Mouse (Mus musculus): ENCODE measurements around the gene Edem2.

GRCm38 (mm10) chr2:155671236-155671635 is 58.0 kb downstream of the Edem2 start:
- TF ChIP-seq CTCF (IDR thresholded peaks at IDR 0.05; ENCODE audit: control insufficient read depth, insufficient read depth, insufficient read length): no peak
- no peak for TF ChIP-seq USF1 (IDR thresholded peaks at IDR 0.05; ENCODE audit: low read depth)
- no peak for TF ChIP-seq MAX (IDR thresholded peaks at IDR 0.05)
- no peak for TF ChIP-seq CEBPB (IDR thresholded peaks at IDR 0.05; ENCODE audit: low read depth)
- TF ChIP-seq MYOG (IDR thresholded peaks at IDR 0.05; ENCODE audit: control insufficient read depth, extremely low read depth, insufficient read length): no peak

Measured in C2C12 (cell line).